Mouse (Mus musculus): ENCODE measurements at regions not wholly inside any gene's neighbourhood (a gene's known extent, or its start where the extent isn't known, plus 50 kb on each side); places are given as distances from the start of the nearest gene placed in this dataset.

DNA sequence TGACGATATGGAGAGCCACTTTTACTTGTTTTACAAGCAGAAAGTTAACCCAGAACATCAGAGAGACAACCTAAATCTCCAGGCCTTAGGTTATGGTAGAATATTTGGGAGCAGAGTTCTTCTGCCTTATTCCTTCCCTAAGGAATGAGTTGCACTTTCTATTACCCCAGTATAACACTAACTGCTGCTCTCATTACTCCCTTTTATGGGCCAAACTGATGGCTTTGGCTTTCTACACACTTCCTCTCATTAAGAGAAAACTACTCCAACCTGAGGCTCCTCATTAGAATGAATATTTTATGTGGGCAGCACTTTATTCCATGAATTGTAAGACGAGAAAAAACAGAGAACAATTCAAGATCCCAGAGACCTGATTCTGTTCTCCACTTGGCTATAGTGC is 289.0 kb upstream of the Tnc start:
- DNase-seq (ENCODE audit: low spot score in 2 of 2): no peak

DNA sequence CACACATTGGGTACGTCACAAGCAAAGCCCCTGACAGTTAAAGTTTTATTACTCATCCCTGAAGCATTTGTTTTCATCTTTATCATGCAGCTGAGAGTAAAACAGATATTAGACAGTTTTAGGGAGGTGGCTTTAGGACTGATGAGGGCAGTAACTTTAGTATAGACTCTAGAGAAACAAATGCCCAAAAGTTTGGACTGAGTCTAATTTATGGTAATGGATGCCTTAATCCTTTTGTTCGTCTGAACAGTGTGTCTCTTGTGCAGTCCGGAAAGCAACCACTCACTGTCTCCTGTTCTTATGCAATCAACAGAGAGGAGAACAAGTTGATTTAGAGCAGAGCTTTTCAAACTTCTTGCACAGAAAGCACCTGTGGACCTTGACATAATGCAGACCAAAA is 283.4 kb upstream of the Tnc start:
- no peak for DNase-seq (ENCODE audit: low spot score in 2 of 2)

DNA sequence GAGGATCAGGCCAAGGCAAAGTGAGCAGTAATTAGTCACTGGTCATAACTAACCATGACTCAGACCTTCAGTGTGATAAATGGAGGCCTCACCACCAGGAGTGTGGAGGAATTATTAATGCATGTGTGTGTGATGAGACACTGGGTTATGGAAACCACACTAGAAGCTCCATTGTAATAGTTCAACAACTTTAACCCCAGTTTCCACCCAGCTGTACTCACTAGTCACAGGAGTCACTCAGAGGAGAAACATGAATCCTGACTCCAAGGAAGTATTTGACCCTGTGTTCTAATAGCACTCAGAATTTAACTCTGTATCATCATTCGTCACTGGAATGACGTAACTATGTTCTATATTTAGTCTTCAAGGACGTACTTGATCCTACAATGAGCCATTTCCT is 277.6 kb upstream of the Tnc start:
- no peak for DNase-seq (ENCODE audit: low spot score in 2 of 2)

DNA sequence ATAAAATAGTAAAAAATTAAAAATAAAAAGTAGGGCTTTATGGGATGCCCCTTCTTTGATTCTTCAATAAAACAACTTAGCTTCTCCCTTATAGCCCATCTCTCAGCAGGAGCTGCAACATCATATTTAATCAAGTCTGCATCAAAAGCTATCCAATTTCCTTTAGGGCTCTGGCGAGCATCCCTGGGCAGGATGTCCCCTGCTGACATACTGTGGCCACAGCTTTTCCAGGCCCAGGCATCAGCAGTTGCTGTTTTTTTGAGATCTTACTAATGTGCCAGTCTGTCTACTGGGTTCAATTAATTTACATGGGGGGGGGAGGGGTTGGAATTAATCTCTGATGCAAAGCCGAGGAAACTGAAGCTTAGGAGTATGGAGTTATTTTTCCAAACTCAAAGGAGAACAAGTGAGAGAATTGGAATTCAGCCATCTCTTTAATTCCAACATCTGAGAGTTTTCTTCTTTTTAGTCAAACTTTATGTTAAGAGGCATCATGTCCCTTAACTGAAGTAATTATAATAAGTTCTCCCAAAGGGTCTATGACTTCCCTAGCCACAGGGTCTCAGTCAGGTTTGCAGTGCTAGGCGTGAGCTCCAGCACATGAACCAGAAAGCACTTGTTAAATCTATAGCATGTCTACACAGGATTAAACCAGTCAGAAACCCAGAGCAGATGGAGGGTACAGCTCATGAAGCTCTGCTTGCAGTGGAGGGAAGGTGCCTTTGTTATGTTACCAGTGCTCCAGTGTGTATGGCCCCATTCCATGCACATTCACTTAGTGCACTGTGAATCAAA is 269.9 kb upstream of the Tnc start:
- no peak for DNase-seq (ENCODE audit: low spot score in 2 of 2)

DNA sequence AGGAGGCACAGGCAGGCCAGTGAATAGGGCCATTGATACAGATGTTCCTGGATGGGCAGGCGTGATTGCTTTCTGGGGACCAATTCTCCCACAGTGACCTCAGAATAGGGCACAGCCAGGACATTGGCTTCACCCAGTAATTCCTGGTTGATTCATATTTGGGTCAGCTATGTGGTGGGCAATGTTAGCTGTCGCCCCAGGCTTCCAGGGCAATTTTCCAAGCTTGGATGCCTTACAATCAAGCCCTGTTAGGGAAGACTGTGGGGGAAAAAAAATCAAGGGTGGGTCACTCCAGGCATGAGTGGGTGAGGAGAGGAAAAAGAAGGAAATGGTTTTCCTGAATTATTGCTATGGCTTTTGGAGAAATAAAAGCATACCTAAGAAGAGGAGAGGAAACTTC is 250.1 kb upstream of the Tnc start:
- DNase-seq (ENCODE audit: low spot score in 2 of 2): no peak

DNA sequence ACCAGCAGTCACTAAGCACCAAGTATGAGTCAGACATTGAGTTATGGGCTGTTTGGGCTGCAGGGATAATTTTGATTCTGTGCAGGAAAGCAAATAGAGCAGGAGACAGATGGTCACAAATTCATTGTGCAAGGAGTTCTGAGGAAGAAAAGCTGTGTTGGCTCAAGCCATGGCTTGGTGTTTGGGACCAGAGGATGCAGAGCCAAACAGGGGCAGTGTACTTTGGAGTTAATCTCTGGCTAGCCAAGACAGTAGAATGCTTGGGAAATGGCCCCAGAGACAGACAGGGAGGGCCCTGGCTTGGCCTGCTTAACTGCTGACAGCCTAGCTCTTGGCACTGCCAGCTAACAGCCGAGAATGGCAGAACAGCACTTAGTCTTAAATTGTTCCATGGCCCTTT is 235.7 kb upstream of the Tnc start:
- peak; percentile 63 to 78 for DNase-seq (ENCODE audit: low spot score in 2 of 2)

DNA sequence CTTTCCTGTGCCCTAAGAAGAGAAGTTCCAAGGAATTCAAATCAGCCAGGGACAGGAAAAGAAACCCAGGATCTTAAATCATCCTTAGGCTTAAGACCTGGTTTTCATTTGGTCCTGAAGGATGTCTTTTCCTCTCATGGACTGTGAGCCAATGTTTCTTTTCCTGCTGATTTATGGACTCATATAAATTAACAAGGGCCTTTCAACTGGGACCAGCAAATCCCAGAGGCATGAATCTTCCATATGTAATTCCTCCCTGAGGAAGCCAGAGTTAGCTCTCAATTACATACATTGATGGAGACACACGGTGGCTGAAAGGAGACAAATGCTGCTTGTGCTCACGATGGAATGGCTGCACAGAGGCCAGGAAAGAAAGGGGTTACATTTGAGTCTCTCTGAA is 230.2 kb upstream of the Tnc start:
- DNase-seq (ENCODE audit: low spot score in 2 of 2): no peak

DNA sequence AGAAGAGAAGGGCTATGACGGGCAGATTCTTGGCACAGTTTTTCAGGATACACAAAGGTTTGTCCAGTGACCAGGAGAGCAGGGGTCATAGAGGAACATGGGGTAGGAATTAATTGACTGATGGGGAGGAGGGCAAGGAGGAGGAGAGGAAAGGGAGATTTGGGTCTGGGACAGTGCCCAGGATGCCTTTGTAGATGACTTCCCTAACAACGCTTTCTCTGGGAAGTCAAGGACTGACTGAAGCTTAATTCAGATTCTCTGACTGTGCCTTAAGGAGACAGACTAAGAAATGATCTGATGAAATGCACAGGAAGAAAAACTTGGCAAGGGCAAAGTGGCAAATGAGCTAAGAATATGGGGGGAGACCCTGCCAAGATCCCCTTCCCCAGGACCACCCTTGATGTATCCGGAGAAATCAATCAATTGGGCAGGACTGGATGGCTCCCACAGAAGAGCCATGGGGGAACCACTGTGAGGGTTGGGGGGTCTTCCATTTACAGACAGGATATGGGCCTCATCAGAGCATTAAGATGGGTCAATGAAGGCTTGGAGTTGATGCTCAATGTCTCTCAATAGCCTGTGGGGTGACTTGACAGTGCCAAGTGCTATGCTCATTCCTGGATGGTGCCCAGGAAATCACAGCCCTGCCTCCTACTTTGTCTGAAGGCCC is 227.6 kb upstream of the Tnc start:
- DNase-seq (ENCODE audit: low spot score in 2 of 2): no peak

DNA sequence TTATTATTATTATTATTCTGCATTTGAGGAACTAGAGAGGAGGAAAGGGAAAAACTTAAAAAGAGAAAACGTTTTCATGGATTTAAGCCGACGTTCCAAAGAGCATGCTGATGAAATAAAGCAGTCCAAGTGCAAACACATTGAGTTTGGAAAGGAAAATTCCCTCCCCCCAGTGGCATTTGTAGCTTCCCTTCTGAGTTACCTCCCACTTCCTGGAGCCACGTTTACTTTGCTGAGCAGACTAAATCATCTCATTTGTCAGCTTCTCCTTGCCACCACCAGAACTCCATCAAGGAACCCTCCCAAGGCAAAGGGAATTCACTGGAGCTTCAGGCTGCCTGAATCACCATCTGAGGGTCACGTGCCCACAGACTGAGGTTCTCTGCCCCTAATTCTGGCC is 223.0 kb upstream of the Tnc start:
- no peak for DNase-seq (ENCODE audit: low spot score in 2 of 2)

DNA sequence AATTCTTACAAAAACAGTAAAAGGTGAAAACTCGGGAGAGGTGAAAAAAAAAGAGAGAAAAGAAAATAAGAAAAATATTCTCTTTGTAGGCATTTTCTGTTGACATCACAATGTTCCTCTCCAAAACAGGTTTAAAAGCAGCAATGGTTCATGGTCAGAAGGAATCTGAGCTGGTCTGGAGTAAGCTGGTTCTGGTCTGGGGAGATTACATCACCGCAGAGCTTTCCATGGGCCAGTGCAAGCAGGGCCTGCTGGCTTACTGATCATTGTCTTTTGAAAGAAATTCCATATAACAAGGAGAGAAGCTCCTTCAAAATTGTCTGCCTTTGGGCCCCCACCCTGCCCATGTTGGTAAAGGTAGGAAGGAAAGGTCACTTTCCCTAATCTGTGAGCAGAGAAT is 222.3 kb upstream of the Tnc start:
- DNase-seq (ENCODE audit: low spot score in 2 of 2): no peak

DNA sequence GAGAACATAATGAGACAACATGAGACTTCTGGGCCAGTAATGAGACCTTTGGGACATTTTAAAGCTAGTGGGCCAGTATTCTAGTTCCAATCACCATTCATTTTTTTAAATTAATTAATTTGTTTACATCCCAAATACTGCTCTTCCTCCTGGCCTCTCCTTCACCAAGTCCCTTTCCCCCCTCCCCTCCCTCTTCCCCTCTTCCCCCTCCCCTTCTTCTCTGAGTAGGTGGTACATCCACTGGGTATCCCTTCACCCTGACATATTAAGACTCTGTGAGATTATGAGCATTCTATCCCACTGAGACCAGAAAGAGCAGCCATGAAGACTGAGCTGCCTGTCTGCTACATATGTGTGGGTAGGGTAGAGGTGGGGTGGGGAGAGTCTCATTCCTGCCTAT is 213.7 kb upstream of the Tnc start:
- no peak for DNase-seq (ENCODE audit: low spot score in 2 of 2)

DNA sequence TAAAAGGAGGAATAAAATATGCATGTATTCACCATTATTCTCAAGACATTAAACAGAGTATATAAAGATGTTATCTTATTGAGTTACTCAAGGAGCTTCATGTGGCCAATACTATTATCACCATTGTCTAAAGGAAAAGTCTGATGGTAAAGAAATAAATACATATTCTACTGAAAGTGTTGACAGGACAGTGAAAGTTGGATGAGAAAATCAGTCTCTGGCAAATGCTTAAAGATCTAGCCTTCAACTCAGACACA is 213.3 kb upstream of the Tnc start:
- DNase-seq (ENCODE audit: low spot score in 2 of 2): no peak

DNA sequence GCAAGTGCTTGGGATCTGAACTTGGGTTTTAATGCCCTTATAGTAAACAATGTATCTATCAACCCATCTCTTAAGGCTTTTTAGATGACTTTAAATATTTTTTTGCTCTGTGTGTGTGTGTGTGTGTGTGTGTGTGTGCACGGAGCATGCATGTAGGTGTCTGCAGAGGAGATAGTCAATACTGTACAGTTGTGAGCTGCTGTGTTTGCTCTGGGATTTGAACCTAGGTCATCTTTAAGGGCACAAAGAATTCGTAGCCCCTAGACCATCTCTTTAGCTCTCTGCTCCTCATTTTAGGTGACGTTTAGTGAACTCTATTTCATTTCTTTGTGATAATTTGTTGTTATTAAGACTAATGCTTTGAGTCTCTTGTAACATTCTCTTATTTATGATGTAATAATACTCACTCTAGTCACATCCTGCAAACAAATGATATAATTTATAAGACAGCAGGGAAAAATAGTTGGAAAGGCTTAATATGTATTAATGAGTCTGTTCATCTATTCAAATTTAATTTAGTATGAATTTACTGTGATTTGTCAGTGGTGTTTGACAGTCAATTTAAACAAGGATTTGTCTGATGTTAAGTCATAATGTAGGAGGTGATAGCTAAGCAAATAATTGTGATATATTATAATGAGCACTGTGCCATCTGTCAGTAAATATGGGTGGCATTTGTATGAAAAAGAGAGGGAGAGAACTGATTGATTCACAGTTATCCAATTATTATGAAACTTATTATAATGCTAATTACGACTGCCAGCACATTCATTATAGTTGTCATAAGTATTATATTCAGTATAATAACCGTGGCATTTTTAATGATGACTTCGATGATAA is 212.8 kb upstream of the Tnc start:
- DNase-seq (ENCODE audit: low spot score in 2 of 2): no peak

DNA sequence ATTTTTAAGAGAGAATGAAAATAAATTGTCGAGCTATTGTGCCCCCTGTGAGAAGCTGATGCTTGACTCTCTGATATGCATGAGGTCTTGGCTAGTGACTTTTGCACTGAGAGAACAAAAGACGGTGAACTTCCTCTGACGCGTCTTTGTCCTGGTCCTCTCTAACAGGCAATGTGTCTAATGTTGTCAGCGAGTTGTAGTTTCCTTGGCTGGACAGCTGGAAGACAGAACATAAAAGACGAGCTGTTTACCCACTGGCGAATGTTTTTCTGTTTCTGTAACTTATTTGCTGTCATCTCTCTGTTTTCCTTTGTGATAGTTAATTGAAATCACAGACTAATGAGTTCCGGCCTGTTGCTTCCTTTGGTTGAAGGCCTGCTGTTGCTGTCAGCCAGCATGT is 208.4 kb upstream of the Tnc start:
- DNase-seq (ENCODE audit: low spot score in 2 of 2): no peak

DNA sequence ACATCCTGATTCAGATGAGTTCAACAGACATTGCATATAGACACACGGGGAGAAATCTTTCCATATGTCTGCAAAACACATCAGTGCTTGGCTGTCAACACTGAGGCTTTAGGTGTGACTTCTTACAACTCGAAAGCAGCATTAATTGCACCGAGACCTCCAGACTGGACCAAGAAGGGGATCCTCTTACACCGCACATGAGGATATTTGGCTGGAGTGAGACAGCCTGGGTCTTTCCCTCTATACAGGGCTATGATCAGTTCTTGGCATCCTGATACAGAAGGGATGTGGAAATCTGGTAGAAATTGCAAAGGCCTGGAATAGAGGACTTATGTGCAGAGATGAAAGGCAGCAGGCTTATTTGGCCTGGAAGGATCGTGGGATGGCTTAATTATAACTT is 203.9 kb upstream of the Tnc start:
- no peak for DNase-seq (ENCODE audit: low spot score in 2 of 2)

DNA sequence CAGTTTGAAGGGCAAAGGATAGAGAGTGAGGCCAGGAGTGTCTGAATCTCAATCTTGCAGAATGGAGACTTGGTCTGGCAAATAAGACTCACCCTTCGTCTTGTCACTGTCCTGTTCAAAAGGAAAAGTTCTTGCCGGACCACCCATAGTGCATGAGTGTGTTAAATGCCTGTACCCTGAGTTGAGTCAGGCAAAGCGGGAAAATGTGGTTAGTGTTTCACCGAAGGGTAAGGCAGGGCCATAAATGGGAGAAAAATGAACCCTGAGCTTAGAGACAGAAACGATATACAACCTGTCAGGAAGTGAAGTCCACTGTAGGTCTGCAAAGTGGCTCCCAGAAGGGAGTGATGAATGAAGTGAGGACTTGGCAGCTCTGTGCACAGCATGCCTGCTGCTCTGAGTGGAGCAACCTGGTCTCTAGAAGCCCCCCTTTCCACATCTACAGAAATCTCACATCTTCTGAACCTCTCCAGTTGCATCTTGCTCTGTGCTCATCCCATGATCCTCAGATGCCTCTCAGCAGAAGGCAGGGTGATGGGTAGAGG is 191.5 kb upstream of the Tnc start:
- no peak for DNase-seq (ENCODE audit: low spot score in 2 of 2)

DNA sequence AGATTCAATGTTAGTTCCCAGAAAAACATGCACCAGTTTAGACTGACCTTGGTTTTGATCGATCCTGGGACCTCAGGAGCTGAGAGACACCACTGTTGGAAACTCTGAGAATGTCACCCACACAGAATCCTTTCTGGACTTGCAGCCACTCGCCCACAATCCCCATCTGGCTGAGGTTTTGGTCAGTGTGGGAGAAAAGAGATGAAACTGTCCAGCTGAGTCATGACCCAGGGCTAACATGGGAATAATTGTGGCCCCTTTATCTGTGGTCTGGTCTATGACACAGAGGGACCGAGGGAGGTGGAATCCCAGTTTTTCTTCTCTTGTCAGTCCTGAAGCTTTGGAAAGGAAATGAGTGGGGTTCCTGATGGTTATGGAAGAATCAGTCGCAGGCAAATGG is 188.7 kb upstream of the Tnc start:
- no peak for DNase-seq (ENCODE audit: low spot score in 2 of 2)

DNA sequence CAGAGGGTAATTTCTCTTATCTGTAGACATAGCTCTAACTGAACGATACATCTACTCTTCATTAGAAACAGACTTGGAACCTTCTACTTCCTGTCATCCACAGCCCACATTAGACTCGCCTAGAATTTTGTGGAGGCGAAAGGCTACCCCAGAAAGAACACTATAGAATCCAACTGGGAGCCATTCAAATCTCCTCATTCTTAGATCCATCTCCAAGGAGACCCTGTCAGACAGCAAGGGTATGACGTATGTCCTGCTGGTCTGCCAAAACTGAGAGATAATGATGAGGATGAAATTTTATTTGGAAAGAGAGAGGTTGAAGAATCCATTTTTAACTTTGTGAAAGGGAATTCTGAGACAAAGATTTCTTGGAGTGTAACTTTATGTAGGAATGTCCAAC is 185.3 kb upstream of the Tnc start:
- no peak for DNase-seq (ENCODE audit: low spot score in 2 of 2)

DNA sequence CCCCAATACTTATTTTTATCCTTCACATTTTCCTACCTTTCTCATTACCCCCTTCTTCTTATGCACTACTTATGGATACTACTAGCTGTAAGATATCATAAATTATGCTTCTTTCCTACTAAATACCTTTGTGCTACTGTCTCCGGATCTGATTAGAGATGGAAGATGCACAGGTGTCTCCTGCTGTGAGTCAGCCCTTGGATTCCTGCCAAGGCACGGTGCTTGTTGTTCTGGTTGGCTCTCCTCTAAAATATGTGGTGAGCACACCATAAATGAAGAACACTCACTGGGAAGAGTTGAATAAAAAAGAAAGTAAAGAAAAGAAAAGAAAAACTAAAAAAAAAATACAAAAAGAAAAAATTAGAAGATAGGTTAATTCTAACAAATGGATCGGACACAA is 181.5 kb upstream of the Tnc start:
- no peak for DNase-seq (ENCODE audit: low spot score in 2 of 2)

DNA sequence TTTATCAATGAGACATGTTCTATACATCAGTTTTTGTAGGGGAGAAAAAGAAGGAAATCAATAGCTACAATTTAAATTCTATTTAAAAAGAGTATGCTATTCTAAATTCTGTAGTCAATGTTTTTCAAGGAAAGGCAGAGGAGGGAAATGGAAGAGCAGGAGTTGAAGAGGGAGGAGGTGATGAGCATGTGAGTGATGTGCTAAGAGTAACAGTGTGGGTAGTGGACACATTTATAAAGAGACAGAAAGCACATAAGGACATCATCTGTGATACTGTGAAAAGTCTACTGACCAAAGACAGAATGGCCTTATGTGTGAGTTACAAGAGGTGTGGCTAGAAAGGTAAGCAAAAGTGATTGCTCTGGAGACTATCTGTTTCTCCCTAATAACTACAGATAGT is 179.8 kb upstream of the Tnc start:
- DNase-seq (ENCODE audit: low spot score in 2 of 2): no peak

DNA sequence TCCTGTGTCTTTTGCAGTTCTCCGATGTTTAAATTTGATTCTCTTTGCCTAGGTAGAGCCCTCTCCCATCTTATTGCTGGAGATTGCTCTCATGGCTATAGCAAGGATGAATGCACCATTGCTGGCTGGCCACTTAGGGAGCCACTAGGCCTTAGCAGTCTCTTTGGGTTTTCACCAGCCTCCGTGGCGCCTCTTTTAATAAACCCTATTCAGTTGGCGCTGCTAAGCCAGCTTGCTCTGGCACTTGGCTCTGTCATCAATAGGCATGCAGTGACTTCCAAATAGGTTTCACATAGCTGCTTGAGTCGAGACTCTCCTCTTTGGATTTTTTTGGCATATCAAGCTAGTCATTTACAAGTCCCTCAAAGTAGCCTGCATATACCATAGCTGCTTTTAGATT is 178.1 kb upstream of the Tnc start:
- DNase-seq (ENCODE audit: low spot score in 2 of 2): peak; percentile 64 to 72

DNA sequence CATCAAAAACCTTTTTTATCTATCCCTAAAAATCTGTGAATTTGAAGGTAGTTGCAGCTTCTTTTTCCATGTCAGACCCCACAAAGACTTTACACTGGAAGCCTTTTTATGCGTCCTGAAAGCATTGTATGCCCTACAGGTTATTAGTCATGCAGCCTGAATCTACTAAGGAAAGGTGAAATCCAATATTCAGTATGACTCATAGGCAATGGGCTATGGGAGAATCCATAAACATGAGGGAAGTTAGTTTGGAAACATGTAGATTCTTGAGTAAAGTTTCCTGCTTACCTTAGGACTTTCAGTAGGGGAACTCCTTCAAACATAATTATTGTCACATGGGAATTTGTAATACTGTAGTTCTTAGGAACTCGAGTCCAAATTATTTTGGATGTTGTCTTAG is 173.0 kb upstream of the Tnc start:
- no peak for DNase-seq (ENCODE audit: low spot score in 2 of 2)
